Mouse (Mus musculus): ENCODE data around the gene Tex36. TPM values are rescaled to one million over a fixed set of nuclear protein-coding genes. Genes with fewer than 3 reads are reported as not detected.

Gene Tex36
- polyA plus RNA-seq, 1 experiment from 2014 or later = not detected

- Histone ChIP-seq H3K27me3 (ENCODE audit: control insufficient read depth, insufficient read depth, low read depth, low read length) (no peaks in the 10 kb centered on the region), H3K27ac (ENCODE audit: low read length) (no peak overlapping the region), H3K4me3 (ENCODE audit: low read depth, low read length) (no peak overlapping the region), H3K4me2 (ENCODE audit: low read depth, low read length) (no peak overlapping the region), H3K36me3 (ENCODE audit: control insufficient read depth, insufficient read depth) (no peaks in the 10 kb centered on the region), H3K9me3 (replicated peaks; ENCODE audit: control insufficient read depth, low read length) (no peaks in the 10 kb centered on the region), H3K9ac (ENCODE audit: low read depth, low read length) (no peak overlapping the region), H3K4me1 (ENCODE audit: control insufficient read depth, low read depth, low read length) (no peaks in the 10 kb centered on the region)
- no peak for ATAC-seq (ENCODE audit: low read depth)
- 63% methylated on average over 13 of the region's 13 CpGs for WGBS (ENCODE audit: insufficient replicate concordance)
Measured at GRCm38 (mm10) chr7:133604427-133605081, 2.6 kb upstream of the Tex36 start.

GRCm38 (mm10) chr7:133603156-133603555 is 1.2 kb upstream of the Tex36 start:
- Histone ChIP-seq H3K27me3 (ENCODE audit: control insufficient read depth, insufficient read depth, low read depth, low read length) (no peaks in the 10 kb centered on the region), H3K36me3 (ENCODE audit: control insufficient read depth, insufficient read depth) (no peaks in the 10 kb centered on the region), H3K4me2 (ENCODE audit: low read depth, low read length) (no peak overlapping the region), H3K9me3 (replicated peaks; ENCODE audit: control insufficient read depth, low read length) (no peaks in the 10 kb centered on the region), H3K27ac (ENCODE audit: low read length) (no peak overlapping the region), H3K9ac (ENCODE audit: low read depth, low read length) (no peak overlapping the region), H3K4me3 (ENCODE audit: low read depth, low read length) (no peak overlapping the region), H3K4me1 (ENCODE audit: control insufficient read depth, low read depth, low read length) (no peaks in the 10 kb centered on the region)
- WGBS (ENCODE audit: insufficient replicate concordance) = 39% methylated on average over 2 of the region's 2 CpGs
- ATAC-seq (ENCODE audit: low read depth) = no peak

GRCm38 (mm10) chr7:133600558-133600957 is 1.4 kb downstream of the Tex36 start:
- H3K27me3 ChIP-seq (ENCODE audit: control insufficient read depth, insufficient read depth, low read depth, low read length) = no peaks in the 10 kb centered on the region
- no peak for ATAC-seq (ENCODE audit: low read depth)
- no peak overlapping the region for H3K27ac ChIP-seq (ENCODE audit: low read length)
- H3K4me2 ChIP-seq (ENCODE audit: low read depth, low read length) = no peak overlapping the region
- H3K9ac ChIP-seq (ENCODE audit: low read depth, low read length) = no peak overlapping the region
- 50% methylated on average over 1 of the region's 1 CpGs for WGBS (ENCODE audit: insufficient replicate concordance)
- no peak overlapping the region for H3K4me3 ChIP-seq (ENCODE audit: low read depth, low read length)
- H3K4me1 ChIP-seq (ENCODE audit: control insufficient read depth, low read depth, low read length) = no peaks in the 10 kb centered on the region
- H3K36me3 ChIP-seq (ENCODE audit: control insufficient read depth, insufficient read depth) = no peaks in the 10 kb centered on the region
- H3K9me3 ChIP-seq (replicated peaks; ENCODE audit: control insufficient read depth, low read length) = no peaks in the 10 kb centered on the region

- no peak overlapping the region for H3K4me2 ChIP-seq (ENCODE audit: low read depth, low read length)
- no peak overlapping the region for H3K4me3 ChIP-seq (ENCODE audit: low read depth, low read length)
- H3K36me3 ChIP-seq (ENCODE audit: control insufficient read depth, insufficient read depth) = no peaks in the 10 kb centered on the region
- no peak overlapping the region for H3K9ac ChIP-seq (ENCODE audit: low read depth, low read length)
- H3K27me3 ChIP-seq (ENCODE audit: control insufficient read depth, insufficient read depth, low read depth, low read length) = no peaks in the 10 kb centered on the region
- H3K9me3 ChIP-seq (replicated peaks; ENCODE audit: control insufficient read depth, low read length) = no peaks in the 10 kb centered on the region
- no peak for ATAC-seq (ENCODE audit: low read depth)
- 61% methylated on average over 1 of the region's 1 CpGs for WGBS (ENCODE audit: insufficient replicate concordance)
- no peak overlapping the region for H3K27ac ChIP-seq (ENCODE audit: low read length)
- no peaks in the 10 kb centered on the region for H3K4me1 ChIP-seq (ENCODE audit: control insufficient read depth, low read depth, low read length)
Measured at GRCm38 (mm10) chr7:133591750-133592149, 10.2 kb downstream of the Tex36 start.

- H3K4me2 ChIP-seq (ENCODE audit: low read depth, low read length) = no peak overlapping the region
- WGBS (ENCODE audit: insufficient replicate concordance) = 75% methylated on average over 6 of the region's 6 CpGs
- no peaks in the 10 kb centered on the region for H3K36me3 ChIP-seq (ENCODE audit: control insufficient read depth, insufficient read depth)
- no peak overlapping the region for H3K27ac ChIP-seq (ENCODE audit: low read length)
- ATAC-seq (ENCODE audit: low read depth) = no peak
- no peaks in the 10 kb centered on the region for H3K4me1 ChIP-seq (ENCODE audit: control insufficient read depth, low read depth, low read length)
- no peaks in the 10 kb centered on the region for H3K9me3 ChIP-seq (replicated peaks; ENCODE audit: control insufficient read depth, low read length)
- H3K9ac ChIP-seq (ENCODE audit: low read depth, low read length) = no peak overlapping the region
- no peak overlapping the region for H3K4me3 ChIP-seq (ENCODE audit: low read depth, low read length)
- no peaks in the 10 kb centered on the region for H3K27me3 ChIP-seq (ENCODE audit: control insufficient read depth, insufficient read depth, low read depth, low read length)
Measured at GRCm38 (mm10) chr7:133583216-133583615, 18.7 kb downstream of the Tex36 start.

- Histone ChIP-seq H3K4me2 (ENCODE audit: low read depth, low read length) (no peak overlapping the region), H3K9me3 (replicated peaks; ENCODE audit: control insufficient read depth, low read length) (no peaks in the 10 kb centered on the region), H3K36me3 (ENCODE audit: control insufficient read depth, insufficient read depth) (no peaks in the 10 kb centered on the region), H3K9ac (ENCODE audit: low read depth, low read length) (no peak overlapping the region), H3K4me1 (ENCODE audit: control insufficient read depth, low read depth, low read length) (no peaks in the 10 kb centered on the region), H3K4me3 (ENCODE audit: low read depth, low read length) (no peak overlapping the region), H3K27ac (ENCODE audit: low read length) (no peak overlapping the region), H3K27me3 (ENCODE audit: control insufficient read depth, insufficient read depth, low read depth, low read length) (no peaks in the 10 kb centered on the region)
- ATAC-seq (ENCODE audit: low read depth) = no peak
- WGBS (ENCODE audit: insufficient replicate concordance) = 71% methylated on average over 4 of the region's 4 CpGs
Measured at GRCm38 (mm10) chr7:133580296-133580640, 21.7 kb downstream of the Tex36 start.

- H3K4me1 ChIP-seq (ENCODE audit: control insufficient read depth, low read depth, low read length) = no peaks in the 10 kb centered on the region
- no peak overlapping the region for H3K9ac ChIP-seq (ENCODE audit: low read depth, low read length)
- WGBS (ENCODE audit: insufficient replicate concordance) = 61% methylated on average over 20 of the region's 20 CpGs
- H3K9me3 ChIP-seq (replicated peaks; ENCODE audit: control insufficient read depth, low read length) = no peaks in the 10 kb centered on the region
- H3K27ac ChIP-seq (ENCODE audit: low read length) = no peak overlapping the region
- H3K4me2 ChIP-seq (ENCODE audit: low read depth, low read length) = no peak overlapping the region
- H3K27me3 ChIP-seq (ENCODE audit: control insufficient read depth, insufficient read depth, low read depth, low read length) = no peaks in the 10 kb centered on the region
- H3K4me3 ChIP-seq (ENCODE audit: low read depth, low read length) = no peak overlapping the region
- ATAC-seq (ENCODE audit: low read depth) = no peak
- H3K36me3 ChIP-seq (ENCODE audit: control insufficient read depth, insufficient read depth) = no peaks in the 10 kb centered on the region
Measured at GRCm38 (mm10) chr7:133579491-133580295, 22.3 kb downstream of the Tex36 start.

GRCm38 (mm10) chr7:133576825-133577224 is 25.1 kb downstream of the Tex36 start:
- H3K9ac ChIP-seq (ENCODE audit: low read depth, low read length) = no peak overlapping the region
- no peak overlapping the region for H3K27ac ChIP-seq (ENCODE audit: low read length)
- 21% methylated on average over 4 of the region's 4 CpGs for WGBS (ENCODE audit: insufficient replicate concordance)
- H3K4me2 ChIP-seq (ENCODE audit: low read depth, low read length) = no peak overlapping the region
- H3K36me3 ChIP-seq (ENCODE audit: control insufficient read depth, insufficient read depth) = no peaks in the 10 kb centered on the region
- H3K27me3 ChIP-seq (ENCODE audit: control insufficient read depth, insufficient read depth, low read depth, low read length) = no peaks in the 10 kb centered on the region
- no peak for ATAC-seq (ENCODE audit: low read depth)
- no peaks in the 10 kb centered on the region for H3K4me1 ChIP-seq (ENCODE audit: control insufficient read depth, low read depth, low read length)
- no peak overlapping the region for H3K4me3 ChIP-seq (ENCODE audit: low read depth, low read length)
- no peaks in the 10 kb centered on the region for H3K9me3 ChIP-seq (replicated peaks; ENCODE audit: control insufficient read depth, low read length)

GRCm38 (mm10) chr7:133576281-133576680 is 25.7 kb downstream of the Tex36 start:
- Histone ChIP-seq H3K36me3 (ENCODE audit: control insufficient read depth, insufficient read depth) (no peaks in the 10 kb centered on the region), H3K27ac (ENCODE audit: low read length) (no peak overlapping the region), H3K9ac (ENCODE audit: low read depth, low read length) (no peak overlapping the region), H3K27me3 (ENCODE audit: control insufficient read depth, insufficient read depth, low read depth, low read length) (no peaks in the 10 kb centered on the region), H3K4me3 (ENCODE audit: low read depth, low read length) (no peak overlapping the region), H3K9me3 (replicated peaks; ENCODE audit: control insufficient read depth, low read length) (no peaks in the 10 kb centered on the region), H3K4me1 (ENCODE audit: control insufficient read depth, low read depth, low read length) (no peaks in the 10 kb centered on the region), H3K4me2 (ENCODE audit: low read depth, low read length) (no peak overlapping the region)
- ATAC-seq (ENCODE audit: low read depth) = no peak
- WGBS (ENCODE audit: insufficient replicate concordance) = 53% methylated on average over 6 of the region's 6 CpGs

All from liver, embryonic 16.5 days (tissue).